Mouse (Mus musculus) brain, embryonic 14.5 days (tissue): Measurements from ENCODE around the gene Ctsk.

Experiments
- CTCF ChIP-seq: fragments of 200-500 bp; IDR thresholded peaks from 2 replicates; pipeline ENCODE4 v1.5.1; 2012; ENCODE audit warnings: inconsistent platforms, mild to moderate bottlenecking, moderate library complexity, borderline replicate concordance; ENCODE audit not compliant: insufficient read depth, insufficient read length; ENCODE audit errors: extremely low read depth
- POLR2A ChIP-seq: fragments of 200-500 bp; IDR thresholded peaks from 2 replicates; pipeline ENCODE4 v1.6.1; 2012; ENCODE audit warnings: mild to moderate bottlenecking, inconsistent platforms, borderline replicate concordance; ENCODE audit not compliant: poor library complexity, insufficient read depth, insufficient read length, severe bottlenecking; ENCODE audit errors: extremely low read depth

- TF ChIP-seq CTCF (no peak), POLR2A (no peak)
Measured at GRCm38 (mm10) chr3:95553986-95554385, 54.9 kb downstream of the Ctsk start.
